Mouse (Mus musculus): ENCODE data around the gene Hps6. TPM values are rescaled to one million over a fixed set of nuclear protein-coding genes. Genes with fewer than 3 reads are reported as not detected.

Hps6 gene
- polyA plus RNA-seq, 1 experiment from 2014 or later, result 2.2 TPM

DNA sequence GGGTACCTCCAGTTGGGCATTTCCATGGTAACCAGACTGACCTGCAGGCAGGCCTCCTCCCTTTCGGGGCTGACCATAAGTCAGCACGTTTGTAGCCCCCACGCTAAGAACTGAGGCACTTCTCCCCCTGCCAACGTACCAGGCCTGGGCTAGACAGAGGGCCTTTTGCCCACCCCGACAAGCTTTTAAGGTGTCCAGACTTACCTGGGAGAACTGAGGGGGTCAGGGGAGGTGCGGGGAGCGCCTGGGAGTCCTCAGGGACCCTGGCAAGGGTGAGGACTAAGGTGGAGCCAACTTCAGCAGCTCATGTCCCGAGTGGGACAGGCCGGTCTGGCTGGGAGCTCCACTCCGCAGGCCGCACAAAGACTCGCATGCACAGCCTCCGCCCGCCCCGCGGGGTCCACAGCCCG, 35.5 kb downstream of the Hps6 start:
- H3K4me1 ChIP-seq (ENCODE audit: insufficient read depth), result peaks cover 62% of the 10 kb centered on the region
- 3% methylated on average over 17 of the region's 17 CpGs for WGBS (ENCODE audit: insufficient replicate concordance)
- ATAC-seq, result peak; percentile 16; the same call in 1 of the 2 replicates

DNA sequence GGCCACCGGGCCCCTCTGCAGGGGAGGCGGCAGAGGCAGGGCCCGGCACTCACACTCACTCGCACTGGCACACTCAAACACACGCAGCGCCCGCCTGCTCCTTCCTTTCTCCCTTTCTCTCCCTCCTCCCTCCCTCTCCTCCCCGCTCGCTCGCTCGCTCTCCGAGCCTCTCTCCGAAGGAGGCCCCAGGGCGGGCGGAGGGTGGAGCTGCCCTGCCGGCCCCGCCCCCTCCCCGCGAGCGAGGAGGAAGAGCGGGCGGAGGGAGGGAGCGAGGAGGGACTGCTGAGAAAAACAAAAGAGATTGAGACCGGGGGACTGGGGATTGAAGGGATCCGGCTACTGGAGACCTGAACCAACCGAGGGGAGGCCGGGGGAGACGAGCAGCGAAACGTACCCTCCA, 36.2 kb downstream of the Hps6 start:
- 3% methylated on average over 22 of the region's 30 CpGs for WGBS (ENCODE audit: insufficient replicate concordance)
- ATAC-seq (peak; percentile 81), DNase-seq (peak; percentile 93)
- H3K36me3 ChIP-seq (replicated peaks; ENCODE audit: insufficient read depth, low read length), result peaks cover 20% of the 10 kb centered on the region
- H3K9me3 ChIP-seq (ENCODE audit: low read length), result no peaks in the 10 kb centered on the region
- peak overlapping the region; percentile 90 for H3K4me2 ChIP-seq (ENCODE audit: low read depth, low read length)
- H3K4me3 ChIP-seq (ENCODE audit: low read depth, low read length), result peak overlapping the region; percentile 82
- H3K4me1 ChIP-seq (ENCODE audit: insufficient read depth), result peaks cover 67% of the 10 kb centered on the region
- H3K9ac ChIP-seq (replicated peaks), result peak overlapping the region; percentile 94
- H3K27me3 ChIP-seq (ENCODE audit: insufficient read depth, low read length), result no peaks in the 10 kb centered on the region
- H3K27ac ChIP-seq (ENCODE audit: low read depth), result peak overlapping the region; percentile 93
- TF ChIP-seq CTCF (IDR thresholded peaks at IDR 0.05; ENCODE audit: low read depth) (no peak), EP300 (IDR thresholded peaks at IDR 0.05; ENCODE audit: low read depth) (no peak)

More for the DNA sequence above, 35.5 kb downstream of the Hps6 start:
- peaks cover 26% of the 10 kb centered on the region for H3K36me3 ChIP-seq (replicated peaks; ENCODE audit: insufficient read depth, low read length)
- H3K9ac ChIP-seq (replicated peaks), result peak overlapping the region; percentile 94
- H3K27ac ChIP-seq (ENCODE audit: low read depth), result peak overlapping the region; percentile 93
- peak overlapping the region; percentile 82 for H3K4me3 ChIP-seq (ENCODE audit: low read depth, low read length)
- H3K27me3 ChIP-seq (ENCODE audit: insufficient read depth, low read length), result no peaks in the 10 kb centered on the region
- H3K9me3 ChIP-seq (ENCODE audit: low read length), result no peaks in the 10 kb centered on the region
- no peak for DNase-seq
- peak overlapping the region; percentile 90 for H3K4me2 ChIP-seq (ENCODE audit: low read depth, low read length)
- no peak for TF ChIP-seq EP300 (IDR thresholded peaks at IDR 0.05; ENCODE audit: low read depth)
- TF ChIP-seq CTCF (IDR thresholded peaks at IDR 0.05; ENCODE audit: low read depth), result no peak

DNA sequence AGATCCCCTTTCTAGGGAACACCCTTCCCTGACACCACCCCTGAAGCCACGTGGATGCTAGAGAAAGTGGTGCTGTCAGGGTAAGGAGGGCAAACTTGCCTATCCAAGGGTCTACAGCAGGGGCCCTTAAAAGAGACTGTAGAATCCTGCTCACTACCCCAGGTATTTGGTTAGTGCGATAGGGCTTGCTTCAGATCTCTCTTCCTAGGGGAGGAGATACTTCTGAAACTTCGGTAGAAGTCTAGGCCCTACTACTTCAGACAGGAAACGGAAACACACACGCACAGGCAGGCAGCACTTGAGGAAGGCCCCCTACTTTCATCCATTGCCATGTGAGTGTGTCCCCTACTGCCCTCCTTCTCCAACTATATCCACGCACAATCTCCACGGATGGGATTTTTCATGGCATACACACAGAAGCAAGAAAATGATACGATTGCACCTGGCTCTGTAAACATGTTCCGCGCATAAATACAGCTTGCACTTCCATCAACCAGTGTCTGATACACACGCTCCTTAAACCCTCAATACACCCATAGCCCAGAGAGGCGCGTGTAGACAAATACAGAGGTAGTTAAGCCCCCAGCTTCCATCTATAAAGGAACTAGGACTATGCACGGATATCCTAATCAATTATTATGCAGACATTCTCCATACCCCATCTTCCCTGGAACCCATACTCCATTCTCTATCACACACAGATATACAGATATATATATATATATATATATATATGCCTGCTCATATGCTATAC, 37.0 kb downstream of the Hps6 start:
- H3K27ac ChIP-seq (ENCODE audit: low read depth), result peak overlapping the region; percentile 93
- H3K9ac ChIP-seq (replicated peaks), result peak overlapping the region; percentile 94
- H3K27me3 ChIP-seq (ENCODE audit: insufficient read depth, low read length), result no peaks in the 10 kb centered on the region
- ATAC-seq (no peak), DNase-seq (no peak)
- TF ChIP-seq EP300 (IDR thresholded peaks at IDR 0.05; ENCODE audit: low read depth), result no peak
- TF ChIP-seq CTCF (IDR thresholded peaks at IDR 0.05; ENCODE audit: low read depth), result no peak
- H3K4me2 ChIP-seq (ENCODE audit: low read depth, low read length), result peak overlapping the region; percentile 90
- H3K4me3 ChIP-seq (ENCODE audit: low read depth, low read length), result peak overlapping the region; percentile 82
- H3K4me1 ChIP-seq (ENCODE audit: insufficient read depth), result peaks cover 67% of the 10 kb centered on the region
- no peaks in the 10 kb centered on the region for H3K9me3 ChIP-seq (ENCODE audit: low read length)
- WGBS (ENCODE audit: insufficient replicate concordance), result 35% methylated on average over 14 of the region's 14 CpGs
- H3K36me3 ChIP-seq (replicated peaks; ENCODE audit: insufficient read depth, low read length), result peaks cover 12% of the 10 kb centered on the region

DNA sequence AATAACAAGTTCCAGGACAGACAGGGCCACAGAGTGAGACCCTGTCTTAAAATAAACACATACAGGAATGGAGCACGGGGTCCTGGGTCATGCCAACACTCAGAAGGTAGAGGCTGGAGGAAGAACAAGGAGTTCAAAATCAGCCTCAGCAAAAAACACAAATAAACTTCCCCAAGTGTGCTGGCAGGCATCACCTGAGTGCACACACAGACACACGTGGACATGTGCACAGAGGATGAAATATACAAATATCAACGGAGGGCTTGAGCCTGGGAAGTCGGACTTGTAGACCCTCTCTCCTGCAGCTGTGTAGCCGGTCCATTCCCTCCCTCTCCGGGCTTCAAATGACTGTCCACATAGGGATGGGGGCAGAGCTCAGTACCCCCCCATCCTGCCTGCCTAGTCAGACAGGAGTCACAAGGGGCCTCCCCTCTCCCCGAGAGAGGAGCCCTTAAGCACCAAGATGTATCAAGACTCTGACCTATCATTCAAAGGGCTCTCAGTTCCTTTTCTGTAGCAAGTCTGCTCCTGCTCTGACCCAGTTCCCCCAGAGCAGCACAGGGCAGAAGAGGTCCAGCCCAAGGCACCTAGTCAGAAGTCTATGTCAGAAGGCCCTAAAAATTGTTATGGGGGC, 38.1 kb downstream of the Hps6 start:
- H3K9ac ChIP-seq (replicated peaks), result peak overlapping the region; percentile 47
- DNase-seq, result no peak
- no peak for ATAC-seq
- WGBS (ENCODE audit: insufficient replicate concordance), result 30% methylated on average over 7 of the region's 7 CpGs
- peak overlapping the region; percentile 95 for H3K4me2 ChIP-seq (ENCODE audit: low read depth, low read length)
- H3K27me3 ChIP-seq (ENCODE audit: insufficient read depth, low read length), result no peaks in the 10 kb centered on the region
- peak overlapping the region; percentile 77 for H3K27ac ChIP-seq (ENCODE audit: low read depth)
- peaks cover under 1% of the 10 kb centered on the region for H3K36me3 ChIP-seq (replicated peaks; ENCODE audit: insufficient read depth, low read length)
- peaks cover 72% of the 10 kb centered on the region for H3K4me1 ChIP-seq (ENCODE audit: insufficient read depth)
- H3K4me3 ChIP-seq (ENCODE audit: low read depth, low read length), result peak overlapping the region; percentile 30
- no peaks in the 10 kb centered on the region for H3K9me3 ChIP-seq (ENCODE audit: low read length)
- TF ChIP-seq CTCF (IDR thresholded peaks at IDR 0.05; ENCODE audit: low read depth), result no peak
- no peak for TF ChIP-seq EP300 (IDR thresholded peaks at IDR 0.05; ENCODE audit: low read depth)

DNA sequence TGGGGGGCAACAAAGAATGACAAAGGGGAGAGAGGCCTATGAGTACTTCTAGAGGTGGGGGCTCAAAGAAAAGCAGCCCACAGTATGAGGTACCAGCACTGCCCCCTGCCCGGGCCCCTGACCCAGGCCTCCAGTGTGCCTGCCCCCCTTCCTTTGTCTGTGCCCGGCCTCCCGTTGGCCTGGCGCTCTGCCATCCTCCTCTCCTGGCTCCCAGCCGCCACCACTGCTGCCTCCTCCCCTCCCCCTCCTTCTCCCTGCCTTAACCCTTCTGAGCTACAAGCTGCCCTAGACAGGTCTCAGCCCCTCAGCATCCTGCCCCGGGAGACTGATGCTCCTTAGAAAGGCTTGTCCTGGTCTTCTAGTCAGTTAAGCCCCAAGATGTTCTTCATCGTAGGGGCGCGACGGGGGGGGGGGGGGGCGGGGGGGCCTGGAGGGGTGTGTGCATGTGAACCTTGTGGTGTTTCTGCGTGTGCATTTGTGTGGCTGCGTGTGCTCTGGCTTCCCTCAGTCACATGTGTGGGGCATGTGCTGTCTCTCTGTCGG, 38.7 kb downstream of the Hps6 start:
- H3K9ac ChIP-seq (replicated peaks), result peak overlapping the region; percentile 47
- ATAC-seq (peak; percentile 31), DNase-seq (peak; percentile 88)
- H3K27me3 ChIP-seq (ENCODE audit: insufficient read depth, low read length), result no peaks in the 10 kb centered on the region
- H3K9me3 ChIP-seq (ENCODE audit: low read length), result no peaks in the 10 kb centered on the region
- WGBS (ENCODE audit: insufficient replicate concordance), result 4% methylated on average over 10 of the region's 14 CpGs
- H3K36me3 ChIP-seq (replicated peaks; ENCODE audit: insufficient read depth, low read length), result no peaks in the 10 kb centered on the region
- no peak for TF ChIP-seq CTCF (IDR thresholded peaks at IDR 0.05; ENCODE audit: low read depth)
- no peak for TF ChIP-seq EP300 (IDR thresholded peaks at IDR 0.05; ENCODE audit: low read depth)
- H3K27ac ChIP-seq (ENCODE audit: low read depth), result peak overlapping the region; percentile 77
- H3K4me3 ChIP-seq (ENCODE audit: low read depth, low read length), result peak overlapping the region; percentile 30
- peak overlapping the region; percentile 95 for H3K4me2 ChIP-seq (ENCODE audit: low read depth, low read length)
- peaks cover 69% of the 10 kb centered on the region for H3K4me1 ChIP-seq (ENCODE audit: insufficient read depth)

DNA sequence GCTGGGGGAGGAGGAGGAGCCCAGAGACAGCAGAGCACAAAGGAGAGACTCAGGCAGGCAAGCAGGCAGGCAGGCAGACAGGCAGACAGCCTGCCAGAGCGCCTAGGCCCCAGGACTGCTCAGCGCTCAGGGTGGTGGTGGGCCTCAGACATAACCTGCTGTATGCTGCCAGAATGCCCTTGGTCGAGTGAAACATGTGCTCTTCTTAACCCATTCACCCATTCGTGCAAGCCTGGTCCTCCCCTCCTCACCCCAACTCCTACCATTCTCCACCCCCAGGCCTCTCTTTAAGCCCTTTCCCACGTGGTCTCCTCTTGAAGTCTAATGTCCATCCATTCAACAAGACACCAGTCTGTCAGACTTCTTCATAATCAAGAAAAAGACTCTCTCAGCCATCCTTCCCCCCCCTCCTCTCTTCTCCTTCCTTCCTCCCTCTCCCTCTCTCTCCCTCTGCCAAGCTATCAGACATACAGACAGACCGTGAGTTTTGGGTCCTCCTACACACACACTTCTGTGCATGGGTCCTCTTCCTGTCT, 39.2 kb downstream of the Hps6 start:
- Histone ChIP-seq H3K4me2 (ENCODE audit: low read depth, low read length) (peak overlapping the region; percentile 95), H3K27me3 (ENCODE audit: insufficient read depth, low read length) (no peaks in the 10 kb centered on the region), H3K9ac (replicated peaks) (peak overlapping the region; percentile 47), H3K4me3 (ENCODE audit: low read depth, low read length) (peak overlapping the region; percentile 30), H3K27ac (ENCODE audit: low read depth) (peak overlapping the region; percentile 77), H3K9me3 (ENCODE audit: low read length) (no peaks in the 10 kb centered on the region), H3K4me1 (ENCODE audit: insufficient read depth) (peaks cover 64% of the 10 kb centered on the region), H3K36me3 (replicated peaks; ENCODE audit: insufficient read depth, low read length) (no peaks in the 10 kb centered on the region)
- peak; percentile 50 for DNase-seq
- peak; percentile 11 for ATAC-seq
- WGBS (ENCODE audit: insufficient replicate concordance), result 6% methylated on average over 5 of the region's 6 CpGs
- no peak for TF ChIP-seq CTCF (IDR thresholded peaks at IDR 0.05; ENCODE audit: low read depth)
- TF ChIP-seq EP300 (IDR thresholded peaks at IDR 0.05; ENCODE audit: low read depth), result no peak
